Mouse (Mus musculus): ENCODE measurements around the gene Fn1. TPM values are rescaled to one million over a fixed set of nuclear protein-coding genes. Genes with fewer than 3 reads are reported as not detected.

Fn1 gene
- total RNA-seq, 2 experiments from 2014 or later = 78.3 to 114 TPM

DNA sequence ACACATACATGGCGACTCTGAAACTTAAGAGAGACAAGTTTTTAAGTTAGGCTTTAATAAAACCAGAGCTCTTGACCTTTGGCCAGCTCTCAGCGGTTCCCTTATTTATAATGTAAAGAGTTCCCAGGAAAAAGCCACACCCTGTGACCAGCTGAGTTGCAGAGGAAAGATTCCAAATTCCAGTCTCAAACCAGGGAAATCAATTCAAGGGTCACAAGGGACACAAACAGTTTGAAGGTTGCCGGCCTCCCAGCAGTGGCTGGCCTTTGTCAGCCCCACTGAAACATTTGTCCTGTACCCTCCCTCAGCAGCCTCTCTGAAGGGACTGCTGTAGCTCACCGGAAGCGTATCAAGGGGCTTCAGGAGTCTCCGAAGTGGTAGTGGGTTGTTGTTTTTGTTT lies 2.3 kb downstream of the Fn1 start:
- no peak for DNase-seq

DNA sequence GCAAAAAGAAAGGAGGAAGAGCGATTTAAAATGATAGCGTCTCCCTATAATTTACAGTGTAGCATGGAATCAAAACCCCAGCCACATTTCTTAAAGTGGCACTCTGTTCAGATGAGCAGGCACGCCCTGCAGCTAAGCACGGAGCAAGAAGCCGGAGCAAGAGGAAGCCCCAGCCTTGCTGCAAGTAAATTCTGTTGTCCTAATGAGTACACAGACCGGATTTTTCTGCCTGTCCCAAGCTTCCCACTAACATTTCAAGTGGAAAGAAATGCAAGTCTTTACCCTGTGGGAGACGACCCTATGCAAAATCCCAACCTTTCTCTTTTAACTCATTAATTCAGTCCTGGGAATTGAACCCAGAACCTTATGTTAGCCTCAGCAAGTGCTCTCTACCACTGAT lies 4.8 kb downstream of the Fn1 start:
- no peak for DNase-seq

DNA sequence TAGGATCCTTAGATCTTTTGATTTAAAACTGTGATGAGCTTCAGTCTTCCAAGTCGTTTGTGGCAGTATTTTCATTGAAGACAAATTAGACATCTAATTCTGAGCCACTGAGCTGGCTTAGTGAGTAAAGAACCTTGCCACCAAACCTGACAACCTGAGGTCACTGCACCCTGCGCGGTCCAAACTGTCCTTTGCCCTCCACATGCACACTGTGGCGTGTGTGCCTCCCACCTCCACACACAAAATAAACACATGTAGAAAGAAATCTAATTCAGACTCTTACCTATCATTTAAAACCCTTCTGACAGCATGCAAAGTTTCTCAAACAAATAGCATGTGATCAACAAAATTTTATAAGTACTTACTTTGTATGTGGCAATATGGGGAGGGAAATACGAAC lies 6.2 kb downstream of the Fn1 start:
- DNase-seq = no peak

DNA sequence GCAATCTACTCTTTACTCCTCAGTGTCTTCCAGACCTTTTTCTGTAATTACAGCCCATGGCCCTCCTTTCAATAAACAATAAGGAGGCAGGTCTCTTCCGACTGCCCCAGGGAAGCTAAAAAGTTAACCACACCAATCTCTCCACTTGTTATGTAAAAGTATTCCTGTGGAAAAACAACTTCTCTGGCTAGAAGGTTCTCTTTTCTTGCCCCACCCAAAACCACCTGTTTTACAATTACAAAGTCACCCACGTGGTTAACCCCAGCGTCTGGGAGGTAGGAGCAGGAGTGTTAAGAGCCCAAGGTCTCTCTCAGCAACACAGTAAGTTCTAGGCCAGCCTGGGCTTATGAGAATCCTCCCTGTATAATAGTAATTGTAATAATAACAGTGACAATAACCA lies 7.0 kb downstream of the Fn1 start:
- DNase-seq = no peak

DNA sequence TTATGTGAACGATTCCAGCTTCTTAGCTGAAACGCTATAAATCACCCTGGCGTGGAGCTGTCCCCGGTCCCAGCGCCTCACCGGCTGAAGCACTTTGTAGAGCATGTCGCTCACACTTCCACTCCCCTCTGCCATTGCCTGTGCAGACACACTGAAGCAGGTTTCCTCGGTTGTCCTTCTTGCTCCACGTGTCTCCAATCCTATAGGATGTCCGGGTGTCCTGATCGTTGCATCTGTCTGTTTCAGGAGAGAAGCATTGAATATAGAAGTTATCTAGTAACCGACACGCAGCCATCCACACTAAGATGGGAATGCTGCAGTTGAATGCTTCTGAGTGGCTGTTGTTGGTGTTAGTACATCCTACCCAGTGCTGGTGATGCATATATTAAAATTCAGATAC lies 7.5 kb downstream of the Fn1 start:
- no peak for DNase-seq

DNA sequence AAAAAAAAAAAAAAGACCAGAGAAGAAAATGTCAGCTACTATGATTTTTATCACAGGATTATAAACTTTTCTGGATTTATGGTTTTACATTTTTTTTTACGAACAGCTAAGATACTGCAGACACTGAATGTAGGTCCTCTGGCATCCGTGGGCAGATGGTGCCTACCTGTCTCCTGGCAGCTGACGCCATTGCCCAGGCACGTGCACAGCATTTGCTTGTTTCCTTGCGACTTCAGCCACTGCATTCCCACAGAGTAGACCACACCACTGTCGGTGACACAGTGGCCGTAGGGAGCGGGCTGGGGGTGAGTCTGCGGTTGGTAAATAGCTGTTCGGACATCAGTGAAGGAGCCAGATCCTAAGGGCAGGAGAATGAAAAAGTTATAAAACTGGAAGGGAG lies 10.2 kb downstream of the Fn1 start:
- DNase-seq = no peak

DNA sequence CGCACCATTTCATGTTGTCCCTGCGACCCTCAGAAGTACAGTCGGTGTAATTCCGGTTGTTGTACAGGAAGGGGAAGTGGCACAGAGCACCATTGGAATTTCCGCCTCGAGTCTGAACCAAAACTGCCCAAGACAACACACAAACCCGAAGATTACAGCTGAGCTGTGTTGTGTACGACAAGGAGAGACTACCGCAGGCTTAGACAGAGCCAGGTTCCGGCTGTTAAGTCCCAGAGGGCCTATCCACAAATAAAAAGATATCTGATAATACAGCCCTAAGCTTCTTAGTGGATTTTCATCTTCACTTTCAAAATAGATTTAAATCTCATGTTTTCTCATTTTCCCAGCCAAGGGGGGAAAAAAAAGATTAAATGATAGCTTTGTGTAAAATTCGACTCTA lies 11.8 kb downstream of the Fn1 start:
- DNase-seq = no peak

DNA sequence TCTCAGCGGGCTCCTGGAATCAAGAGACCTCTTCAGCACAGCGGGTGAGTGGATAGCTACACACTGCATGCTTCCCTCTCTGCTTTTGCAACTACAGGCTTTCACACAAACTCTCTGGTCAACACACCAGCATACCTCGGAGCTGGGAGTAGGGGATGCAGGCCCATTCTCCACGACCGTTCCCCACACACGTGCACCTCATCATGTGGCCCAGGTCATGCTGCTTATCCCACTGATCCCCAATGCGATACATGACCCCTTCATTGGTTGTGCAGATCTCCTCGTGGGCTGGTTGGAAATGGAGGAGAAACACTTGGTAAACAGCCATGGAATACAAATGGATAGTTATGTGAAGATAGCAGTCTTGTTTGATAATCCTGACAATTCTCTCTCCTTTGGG lies 12.8 kb downstream of the Fn1 start:
- DNase-seq = no peak

DNA sequence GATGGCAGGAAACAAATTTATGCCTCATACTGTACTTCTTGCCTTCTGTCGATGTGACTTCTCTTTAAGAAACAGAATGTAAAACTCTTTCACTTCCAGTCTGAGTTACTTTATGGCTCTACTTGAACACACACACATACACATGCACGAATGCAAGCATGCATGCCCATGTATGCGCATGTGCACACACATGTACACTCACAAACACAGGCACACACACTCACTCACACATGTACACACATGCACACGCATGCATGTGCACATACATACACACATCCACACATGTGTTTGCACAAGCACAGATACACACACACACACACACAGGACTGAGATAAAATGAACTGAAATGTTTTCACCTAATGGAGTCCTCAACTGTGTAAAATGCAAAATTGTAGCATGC lies 16.3 kb downstream of the Fn1 start:
- DNase-seq = no peak

DNA sequence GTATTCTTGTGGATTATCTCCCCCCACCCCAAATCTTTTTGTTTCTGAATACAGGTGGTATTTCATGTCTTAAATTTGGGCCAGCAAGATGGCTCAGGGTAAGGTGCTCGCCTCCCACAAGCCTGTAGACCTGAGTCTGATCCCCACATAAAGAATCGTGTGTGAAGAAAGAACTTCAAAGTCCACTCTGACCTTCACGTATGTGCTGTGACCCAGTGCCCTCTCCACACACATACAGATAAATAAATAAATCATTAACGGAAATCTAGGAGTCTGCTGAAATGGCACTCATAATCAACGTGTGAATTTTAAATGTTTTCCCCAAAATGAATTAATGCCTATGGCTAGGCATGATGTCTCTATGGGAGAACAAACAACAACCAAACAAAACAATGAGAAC lies 16.9 kb downstream of the Fn1 start:
- no peak for DNase-seq

DNA sequence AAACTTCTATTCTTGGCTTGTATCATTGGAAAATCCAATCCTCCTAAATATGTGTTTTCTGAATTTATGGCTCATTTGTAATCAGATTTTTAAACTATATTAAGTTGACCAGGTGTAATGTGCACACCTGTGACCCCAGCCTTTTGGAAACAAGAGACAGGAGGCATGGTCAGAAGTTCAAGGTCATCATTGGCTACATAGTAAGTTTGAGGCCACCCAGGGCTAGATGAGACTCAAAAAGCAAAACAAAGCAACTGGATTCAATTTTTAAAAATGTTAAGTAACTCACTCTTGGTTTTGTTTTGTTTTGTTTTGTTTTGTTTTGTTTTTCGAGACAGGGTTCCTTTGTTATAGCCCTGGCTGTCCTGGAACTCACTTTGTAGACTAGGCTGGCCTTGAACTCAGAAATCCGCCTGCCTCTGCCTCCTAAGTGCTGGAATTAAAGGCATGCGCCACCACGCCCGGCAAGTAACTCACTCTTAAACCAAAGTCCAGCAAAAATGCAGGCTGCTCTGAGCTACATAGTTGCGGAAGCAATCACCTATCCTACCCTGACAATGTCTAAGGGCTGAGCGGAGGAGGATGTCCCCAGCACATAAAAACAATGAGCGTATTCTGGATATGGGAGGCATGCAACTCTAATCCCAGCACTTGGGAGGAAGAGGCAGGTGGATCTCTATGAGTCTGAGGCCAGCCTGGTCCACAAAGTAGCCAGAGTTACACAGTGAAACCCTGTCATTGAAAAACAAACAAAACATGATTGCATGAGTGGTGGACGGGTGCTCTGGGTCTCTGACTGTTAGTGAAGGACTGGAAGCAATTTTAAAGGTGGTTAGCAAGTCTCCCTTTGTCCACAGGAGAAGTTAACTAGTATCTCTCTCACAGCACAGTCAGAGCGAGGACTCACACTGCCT lies 17.6 kb downstream of the Fn1 start:
- no peak for DNase-seq

DNA sequence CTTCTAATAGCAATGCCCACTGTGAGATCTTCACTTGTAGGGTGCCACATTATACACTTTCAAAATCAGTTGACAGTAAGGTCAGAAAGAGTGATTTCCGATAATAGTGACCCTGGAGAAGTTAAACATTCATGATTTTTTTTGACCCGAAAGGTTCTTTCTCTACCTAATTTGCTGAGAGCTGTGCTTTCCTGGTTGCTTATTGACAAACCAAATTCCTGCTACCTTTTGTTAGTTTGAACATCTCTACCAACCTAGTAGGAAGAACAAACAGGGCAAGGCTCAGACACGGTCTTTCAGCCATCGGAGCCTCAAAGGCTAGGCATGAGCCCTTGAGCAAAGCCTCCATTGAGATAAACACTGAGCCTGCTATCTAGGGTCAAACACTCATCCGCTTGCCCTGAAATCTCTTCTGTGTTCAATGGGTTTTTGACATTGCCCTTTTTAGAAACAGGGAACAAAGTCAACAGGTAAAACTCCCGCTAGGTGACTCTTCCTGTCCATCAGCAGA lies 18.5 kb downstream of the Fn1 start:
- no peak for DNase-seq

DNA sequence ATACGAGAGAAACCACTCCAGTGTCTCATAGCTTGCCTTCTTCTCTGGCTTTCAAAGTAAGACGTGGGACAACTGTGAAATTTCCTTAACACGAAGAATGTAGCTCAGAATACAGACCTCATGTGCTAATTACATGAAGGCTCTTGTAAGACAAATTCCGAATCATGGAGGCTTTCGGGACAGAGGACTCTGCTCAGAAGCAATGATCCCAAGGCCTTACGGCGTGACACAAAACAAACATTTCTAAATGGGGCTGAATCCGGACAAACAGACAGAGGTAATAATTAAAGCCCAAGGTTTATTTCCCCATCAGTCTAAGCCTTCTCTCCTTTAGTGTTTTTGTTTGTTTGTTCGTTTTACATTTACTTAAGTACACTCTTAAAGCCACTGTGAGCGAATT lies 20.6 kb downstream of the Fn1 start:
- no peak for DNase-seq

DNA sequence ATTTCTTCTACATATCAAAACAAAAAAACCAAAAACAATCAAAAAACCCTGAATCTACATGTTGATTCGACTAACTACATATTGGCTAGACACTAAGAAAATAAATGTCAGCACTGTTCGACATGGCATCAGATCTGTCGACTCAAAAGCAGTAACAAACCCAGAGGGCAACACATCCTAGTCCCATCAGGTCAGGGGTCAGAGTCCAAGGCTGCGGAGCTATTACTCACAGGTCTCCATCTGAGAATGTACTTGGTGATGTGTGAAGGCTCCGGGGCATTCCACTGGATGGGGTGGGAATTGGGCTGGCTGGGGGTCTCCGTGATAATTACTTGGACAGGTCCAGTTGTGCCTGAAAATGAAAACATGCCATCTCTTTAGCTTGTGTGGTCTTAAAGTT lies 21.2 kb downstream of the Fn1 start:
- no peak for DNase-seq

DNA sequence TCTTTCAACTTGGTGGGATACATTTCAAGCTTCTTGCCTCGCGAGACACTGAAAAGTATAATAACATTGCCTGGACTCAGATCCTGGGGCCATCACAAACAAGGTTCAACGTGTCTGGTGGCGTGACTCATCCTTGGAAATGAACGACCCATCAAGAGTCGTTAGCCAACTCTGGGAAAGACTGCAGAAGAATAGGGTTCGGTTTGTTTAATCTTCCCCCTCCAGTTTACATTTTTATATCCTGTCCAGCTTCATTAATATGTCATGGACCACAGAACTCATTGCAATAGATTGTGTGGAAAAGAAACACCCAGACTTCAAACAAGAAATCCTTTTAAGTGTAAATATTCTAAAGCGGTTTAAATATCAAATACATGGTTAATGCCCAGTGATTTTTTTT lies 22.8 kb downstream of the Fn1 start:
- no peak for DNase-seq

DNA sequence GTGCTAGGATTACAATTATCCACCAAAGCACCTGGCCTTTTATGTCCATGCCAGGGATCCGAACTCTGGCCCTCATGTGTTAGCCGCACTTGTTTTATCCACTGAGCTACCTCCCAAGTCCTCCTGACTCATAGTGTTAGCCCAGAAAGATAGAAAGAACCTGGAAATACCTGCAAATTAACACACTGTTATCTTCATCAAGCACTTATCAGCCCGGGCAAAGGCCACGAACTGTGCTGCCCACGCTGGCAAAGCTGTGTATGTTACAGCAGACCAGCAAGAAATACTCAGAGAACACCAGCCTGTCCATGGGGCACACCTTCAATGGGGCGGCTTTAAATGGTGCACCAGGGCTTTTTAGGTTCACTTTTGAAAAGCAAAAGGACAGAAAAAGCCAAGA lies 29.4 kb downstream of the Fn1 start:
- no peak for DNase-seq

DNA sequence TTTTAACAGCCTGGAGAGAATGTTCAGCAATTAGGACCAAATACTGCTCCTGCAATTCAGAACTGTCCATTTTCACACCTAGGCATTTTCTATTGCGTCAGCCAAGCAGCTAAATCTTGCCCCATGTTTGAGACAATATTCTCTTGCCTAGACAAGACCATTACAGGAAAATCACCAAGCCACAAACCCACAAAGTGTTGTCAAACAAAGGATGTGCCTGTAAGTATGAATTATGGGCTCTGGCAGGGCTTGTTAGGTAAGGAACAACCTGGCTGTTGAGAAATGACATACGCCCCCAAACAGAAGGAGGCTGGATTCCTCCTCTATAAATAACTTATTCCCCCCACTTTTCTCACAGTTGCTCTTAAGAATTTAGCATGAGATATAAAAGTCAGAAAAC lies 31.5 kb downstream of the Fn1 start:
- no peak for DNase-seq

DNA sequence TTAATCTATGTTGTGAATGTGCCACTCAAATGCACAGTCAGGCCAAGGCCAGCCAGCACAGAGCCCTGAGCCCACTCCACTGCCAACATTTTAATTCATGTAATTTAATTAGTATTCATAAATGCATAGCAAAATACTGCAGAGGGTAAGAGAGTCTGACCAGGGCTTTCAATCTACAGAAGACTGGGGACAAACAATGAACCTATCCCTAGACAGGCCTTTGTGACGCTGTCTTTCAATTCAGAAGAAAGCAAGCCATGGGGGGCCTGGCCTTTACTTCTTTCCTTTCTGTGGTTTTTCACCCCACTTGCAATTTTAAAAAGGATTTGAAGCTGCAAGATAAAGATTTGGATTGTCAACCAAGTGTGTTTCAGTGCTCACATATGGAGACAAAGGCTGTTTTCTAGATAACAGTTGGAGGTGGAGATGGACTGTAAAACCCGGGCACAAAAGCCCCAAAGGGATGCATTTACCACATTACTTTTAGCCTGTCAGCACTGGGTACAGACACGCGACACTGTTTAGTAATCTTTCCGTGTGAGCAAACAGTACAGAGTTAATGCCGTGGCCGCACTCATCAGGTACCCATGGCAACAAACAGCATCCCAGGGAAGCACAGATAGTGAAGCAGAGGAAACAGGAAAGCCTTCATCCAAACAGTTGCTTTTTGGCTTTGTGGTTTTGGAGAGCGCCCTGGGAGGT lies 38.3 kb downstream of the Fn1 start:
- no peak for DNase-seq

DNA sequence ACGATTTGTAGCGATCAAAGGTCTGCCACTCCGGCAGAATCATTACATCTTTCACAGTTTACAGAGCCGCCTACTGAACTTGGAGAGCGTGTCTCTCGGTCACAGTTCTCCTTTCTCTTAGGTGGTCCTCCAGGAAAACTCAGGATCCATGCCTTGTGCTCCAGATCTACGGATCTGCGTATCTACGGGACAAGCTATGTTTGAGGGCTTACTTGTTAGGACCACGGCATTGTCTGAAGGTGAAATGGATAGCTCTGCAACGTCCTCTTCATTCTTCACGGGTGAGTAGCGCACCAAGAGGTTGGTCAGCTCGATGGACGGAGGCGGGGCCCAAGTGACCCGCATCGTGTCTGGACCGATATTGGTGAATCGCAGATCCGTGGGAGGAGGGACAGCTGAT lies 40.7 kb downstream of the Fn1 start:
- DNase-seq = no peak

DNA sequence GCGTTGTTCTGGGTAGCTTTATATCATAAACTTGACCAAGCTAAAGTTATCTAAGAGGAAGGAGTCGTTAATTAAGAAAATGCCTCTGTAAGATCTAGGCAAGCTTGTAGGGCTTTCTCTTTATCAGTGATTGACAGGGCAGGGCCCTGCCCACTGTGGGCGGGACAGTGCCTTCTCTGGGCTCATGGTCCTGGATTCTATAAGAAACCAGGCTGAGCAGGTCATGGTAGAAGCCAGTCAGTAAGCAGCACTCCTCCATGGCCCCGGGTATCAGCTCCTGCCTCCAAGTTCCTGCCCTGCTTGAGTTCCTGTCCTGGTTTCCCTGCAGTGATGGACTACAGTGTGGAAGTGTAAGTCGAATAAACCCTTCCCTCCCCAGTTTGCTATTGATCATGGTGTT lies 43.1 kb downstream of the Fn1 start:
- no peak for DNase-seq

DNA sequence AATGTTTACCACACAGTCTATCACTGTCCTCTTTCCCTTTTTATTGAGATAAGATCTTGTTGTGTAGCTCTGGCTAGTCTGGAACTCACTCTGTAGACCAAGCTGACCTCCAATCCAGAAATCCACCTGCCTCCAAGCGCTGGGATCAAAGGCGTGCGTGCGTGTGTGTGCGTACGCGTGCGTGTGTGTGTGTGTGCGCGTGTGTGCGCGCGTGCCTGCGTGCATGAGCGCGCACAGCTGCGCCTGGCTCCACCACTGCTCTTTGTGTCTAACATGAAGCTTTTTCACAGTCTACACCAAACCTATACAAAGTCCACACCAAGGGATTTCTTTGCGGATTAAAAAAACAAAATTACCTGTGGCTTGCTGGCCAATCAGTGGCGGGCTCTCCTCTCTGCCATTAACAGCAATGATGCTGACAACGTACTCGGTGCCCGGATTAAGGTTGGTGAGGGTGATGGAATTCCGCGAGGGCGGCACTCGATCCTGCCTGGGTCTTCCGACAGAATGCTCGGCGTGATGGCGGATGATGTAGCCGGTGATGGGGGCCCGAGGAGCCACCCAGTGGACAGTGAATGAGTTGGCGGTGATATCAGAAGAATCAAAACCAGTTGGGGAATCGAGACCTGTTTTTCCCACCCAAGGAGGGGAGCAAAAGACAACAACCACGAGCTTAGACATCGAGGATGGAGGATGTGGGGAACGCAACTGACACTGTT lies 43.8 kb downstream of the Fn1 start:
- no peak for DNase-seq

DNA sequence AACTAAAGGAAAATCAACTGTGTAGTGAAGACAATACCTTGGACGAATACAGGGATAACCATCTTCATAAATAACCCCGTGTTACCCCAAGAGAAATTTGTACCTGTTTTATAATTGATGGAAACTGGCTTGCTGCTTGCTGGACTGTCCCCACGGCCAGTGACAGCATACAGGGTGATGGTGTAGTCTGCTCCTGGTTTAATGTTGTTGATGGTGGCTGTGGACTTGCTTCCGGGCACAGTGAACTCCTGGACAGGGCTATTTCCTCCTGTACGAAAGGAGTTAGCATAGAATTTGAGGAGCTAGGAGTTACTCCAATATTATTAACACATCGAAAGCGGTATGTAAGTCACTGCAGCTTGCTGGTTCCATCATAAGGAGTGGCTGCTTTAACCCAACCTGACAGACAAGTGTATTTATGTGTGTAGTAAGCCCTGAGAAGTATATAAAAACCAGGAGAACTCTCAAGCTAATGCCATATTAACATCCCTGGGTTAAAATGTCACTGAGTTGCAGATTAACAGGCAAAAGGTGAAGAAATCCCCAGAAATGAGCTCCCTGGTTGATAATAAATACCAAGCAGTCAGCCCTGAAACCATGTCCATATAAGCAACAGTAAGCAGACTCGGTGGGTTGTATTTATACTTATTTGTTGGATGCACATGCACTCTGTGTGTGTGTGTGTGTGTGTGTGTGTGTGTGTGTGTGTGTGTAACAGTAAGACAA lies 46.2 kb downstream of the Fn1 start:
- DNase-seq = no peak

Measured in gastrocnemius, postnatal 25 days (tissue).